Mouse (Mus musculus): ENCODE measurements around the gene Trim11. TPM values are rescaled to one million over a fixed set of nuclear protein-coding genes. Genes with fewer than 3 reads are reported as not detected.

The Trim11 gene
- total and polyA plus RNA-seq, 3 experiments: 24.8 to 27.0 TPM; not detected in 1

GRCm38 (mm10) chr11:58977150-58977549 lies 743 bp upstream of the Trim11 start:
- Histone ChIP-seq H3K9ac (ENCODE audit: control insufficient read depth, low read depth, low read length, poor library complexity, severe bottlenecking) (peak overlapping the region; percentile 81), H3K4me3 (ENCODE audit: control insufficient read depth in 1 of 2, insufficient read depth in 1 of 2, low read depth in 2 of 2, low read length in 2 of 2) (peak overlapping the region; percentile 88 to 97), H3K27me3 (ENCODE audit: control insufficient read depth in 1 of 2, insufficient read depth in 2 of 2, low read length in 2 of 2) (no peaks in the 10 kb centered on the region), H3K36me3 (ENCODE audit: control insufficient read depth in 1 of 2, insufficient read depth in 2 of 2, low read length in 2 of 2) (peaks cover 2 to 25% of the 10 kb centered on the region in 2 experiments; a peak in 3 of 4 replicates), H3K79me2 (ENCODE audit: control insufficient read depth, insufficient read depth, low read length, poor library complexity) (peaks cover 54% of the 10 kb centered on the region), H3K9me3 (replicated peaks; ENCODE audit: insufficient read depth, low read length) (no peaks in the 10 kb centered on the region), H3K27ac (ENCODE audit: control insufficient read depth, low read depth, low read length) (peak overlapping the region; percentile 89), H3K4me1 (ENCODE audit: control insufficient read depth in 1 of 2, insufficient read depth in 2 of 2, low read length in 2 of 2) (peaks cover 15 to 18% of the 10 kb centered on the region in 2 experiments)
- DNase-seq (ENCODE audit: low read depth, low spot score): peak; percentile 65
- 0 out of 2 replicates have a peak, but pooled peaks have one; percentile 31 for TF ChIP-seq HCFC1 (IDR thresholded peaks at IDR 0.05; ENCODE audit: low read depth, low read length)
- TF ChIP-seq BHLHE40 (IDR thresholded peaks at IDR 0.05; ENCODE audit: borderline replicate concordance, low read depth, low read length): no peak
- peak; percentile 89; the same call in 1 of the 2 replicates for TF ChIP-seq UBTF (IDR thresholded peaks at IDR 0.05; ENCODE audit: borderline replicate concordance, insufficient read depth, low read depth, low read length)
- no peak for TF ChIP-seq SIN3A (IDR thresholded peaks at IDR 0.05; ENCODE audit: low read length)
- TF ChIP-seq MYB (IDR thresholded peaks at IDR 0.05; ENCODE audit: low read depth, low read length): no peak
- TF ChIP-seq ZMIZ1 (IDR thresholded peaks at IDR 0.05; ENCODE audit: low read depth, low read length): no peak

GRCm38 (mm10) chr11:58977607-58978026 lies 276 bp upstream of the Trim11 start:
- Histone ChIP-seq H3K9ac (ENCODE audit: control insufficient read depth, low read depth, low read length, poor library complexity, severe bottlenecking) (peak overlapping the region; percentile 81), H3K27ac (ENCODE audit: control insufficient read depth, low read depth, low read length) (peak overlapping the region; percentile 89), H3K4me3 (ENCODE audit: control insufficient read depth in 1 of 2, insufficient read depth in 1 of 2, low read depth in 2 of 2, low read length in 2 of 2) (peak overlapping the region; percentile 88 to 97), H3K36me3 (ENCODE audit: control insufficient read depth in 1 of 2, insufficient read depth in 2 of 2, low read length in 2 of 2) (peaks cover 5 to 23% of the 10 kb centered on the region in 2 experiments; a peak in 3 of 4 replicates), H3K9me3 (replicated peaks; ENCODE audit: insufficient read depth, low read length) (no peaks in the 10 kb centered on the region), H3K27me3 (ENCODE audit: control insufficient read depth in 1 of 2, insufficient read depth in 2 of 2, low read length in 2 of 2) (no peaks in the 10 kb centered on the region), H3K4me1 (ENCODE audit: control insufficient read depth in 1 of 2, insufficient read depth in 2 of 2, low read length in 2 of 2) (peaks cover 15 to 18% of the 10 kb centered on the region in 2 experiments), H3K79me2 (ENCODE audit: control insufficient read depth, insufficient read depth, low read length, poor library complexity) (peaks cover 52% of the 10 kb centered on the region)
- TF ChIP-seq MAX (IDR thresholded peaks at IDR 0.05; ENCODE audit: low read length) (peak; percentile 72), RCOR1 (IDR thresholded peaks at IDR 0.05; ENCODE audit: low read depth, low read length) (0 out of 2 replicates have a peak, but pooled peaks have one; percentile 14), MXI1 (IDR thresholded peaks at IDR 0.05; ENCODE audit: low read depth, low read length) (peak; percentile 87; the same call in 1 of the 2 replicates), POLR2A (IDR thresholded peaks at IDR 0.05; ENCODE audit: control insufficient read depth in 1 of 2, insufficient read depth in 1 of 2, low read depth in 1 of 2, low read length in 2 of 2, poor library complexity in 1 of 2) (peak in 1 of 2 experiments; percentile 71; a peak in 1 of 4 replicates), ZKSCAN1 (IDR thresholded peaks at IDR 0.05; ENCODE audit: low read depth, low read length) (no peak)
- DNase-seq (ENCODE audit: low read depth, low spot score): peak; percentile 67

- H3K4me1 ChIP-seq (ENCODE audit: control insufficient read depth in 1 of 2, insufficient read depth in 2 of 2, low read length in 2 of 2): peaks cover 15 to 18% of the 10 kb centered on the region in 2 experiments
- TF ChIP-seq MYB (IDR thresholded peaks at IDR 0.05; ENCODE audit: low read depth, low read length): no peak
- TF ChIP-seq SIN3A (IDR thresholded peaks at IDR 0.05; ENCODE audit: low read length): peak; percentile 42; the same call in 1 of the 2 replicates
- TF ChIP-seq MYC (IDR thresholded peaks at IDR 0.05; ENCODE audit: low read depth, low read length): 0 out of 2 replicates have a peak, but pooled peaks have one; percentile 15
- no peak overlapping the region for H3K27ac ChIP-seq (ENCODE audit: control insufficient read depth, low read depth, low read length)
- H3K9me3 ChIP-seq (replicated peaks; ENCODE audit: insufficient read depth, low read length): no peaks in the 10 kb centered on the region
- no peak for DNase-seq (ENCODE audit: low read depth, low spot score)
- no peaks in the 10 kb centered on the region for H3K27me3 ChIP-seq (ENCODE audit: control insufficient read depth in 1 of 2, insufficient read depth in 2 of 2, low read length in 2 of 2)
- peak overlapping the region; percentile 88 to 97 for H3K4me3 ChIP-seq (ENCODE audit: control insufficient read depth in 1 of 2, insufficient read depth in 1 of 2, low read depth in 2 of 2, low read length in 2 of 2)
- peaks cover 6 to 22% of the 10 kb centered on the region in 2 experiments; a peak in 3 of 4 replicates for H3K36me3 ChIP-seq (ENCODE audit: control insufficient read depth in 1 of 2, insufficient read depth in 2 of 2, low read length in 2 of 2)
- H3K9ac ChIP-seq (ENCODE audit: control insufficient read depth, low read depth, low read length, poor library complexity, severe bottlenecking): peak overlapping the region; percentile 81
- peaks cover 53% of the 10 kb centered on the region for H3K79me2 ChIP-seq (ENCODE audit: control insufficient read depth, insufficient read depth, low read length, poor library complexity)
These were observed 775 bp downstream of the Trim11 start for GRCm38 (mm10) chr11:58978706-58979030.

Data from MEL (cell line).